ENCODE assay signal across 8 mouse cellular contexts in the genomic region with DNA sequence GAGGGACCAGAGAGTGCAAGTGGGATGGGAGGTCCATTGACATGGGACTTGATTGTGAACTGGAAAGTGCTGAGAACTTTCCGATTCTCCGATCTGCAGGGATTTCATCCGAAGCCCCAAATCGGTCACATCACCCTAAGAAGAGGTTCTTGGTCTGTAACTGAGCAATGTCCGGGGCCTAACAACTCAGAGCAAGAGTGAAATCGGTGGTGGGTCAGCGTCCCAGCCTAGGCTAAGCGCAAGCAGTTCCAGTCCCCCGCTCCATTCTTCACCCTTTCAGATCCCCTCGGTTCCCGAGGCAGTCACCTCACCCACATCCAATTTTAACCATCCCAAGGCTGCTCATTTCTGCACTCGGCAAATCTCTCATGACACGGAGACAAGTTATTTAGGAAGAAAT. TPM values are rescaled to one million over a fixed set of nuclear protein-coding genes. Genes with fewer than 3 reads are reported as not detected.
A peak's percentile ranks its signal among the peaks of the same experiment; 100 is the strongest.
DNase-seq lines count a peak whose midpoint lies in the region; ATAC-seq lines count a peak whose summit lies in the region.

No protein-coding gene starts in this region.

- no peaks in the 10 kb centered on the region for H3K36me3 ChIP-seq in heart, embryonic 13.5 days
- H3K36me3 ChIP-seq in intestine, embryonic 15.5 days = no peaks in the 10 kb centered on the region
- H3K36me3 ChIP-seq in midbrain, embryonic 12.5 days = no peaks in the 10 kb centered on the region

- no peaks in the 10 kb centered on the region for H3K27me3 ChIP-seq in heart, embryonic 13.5 days (replicated peaks)
- H3K27me3 ChIP-seq in intestine, embryonic 15.5 days (replicated peaks) = no peaks in the 10 kb centered on the region
- H3K27me3 ChIP-seq in midbrain, embryonic 12.5 days = peaks cover 8% of the 10 kb centered on the region

- peak overlapping the region; percentile 92 for H3K27ac ChIP-seq in heart, embryonic 13.5 days (replicated peaks)
- peak overlapping the region; percentile 80 for H3K27ac ChIP-seq in intestine, embryonic 15.5 days
- H3K27ac ChIP-seq in midbrain, embryonic 12.5 days (replicated peaks) = peak overlapping the region; percentile 88

- ATAC-seq in heart, embryonic 13.5 days (ENCODE audit: extremely low read depth, insufficient number of reproducible peaks, low FRiP score, low TSS enrichment) = no peak
- no peak for ATAC-seq in intestine, embryonic 15.5 days
- ATAC-seq in midbrain, embryonic 12.5 days (ENCODE audit: low FRiP score, low read depth) = no peak; the same call in 1 of the 2 replicates

- H3K4me3 ChIP-seq in heart, embryonic 13.5 days = peak overlapping the region; percentile 69
- peak overlapping the region; percentile 54 for H3K4me3 ChIP-seq in intestine, embryonic 15.5 days (replicated peaks)
- H3K4me3 ChIP-seq in midbrain, embryonic 12.5 days = peak overlapping the region; percentile 65

- H3K9ac ChIP-seq in heart, embryonic 13.5 days = peak overlapping the region; percentile 92
- H3K9ac ChIP-seq in intestine, embryonic 15.5 days = peak overlapping the region; percentile 66
- peak overlapping the region; percentile 79 for H3K9ac ChIP-seq in midbrain, embryonic 12.5 days (replicated peaks)

- no peak for DNase-seq in heart, postnatal 25 days (ENCODE audit: low spot score)
- DNase-seq in embryo, embryonic 11 days = peak; percentile 63
- no peak for DNase-seq in c-Kit-positive CD71-positive TER-119-positive erythroid progenitor cells, embryonic 14.5 days (ENCODE audit: low spot score)
- DNase-seq in frontal cortex, postnatal 36 days (ENCODE audit: low spot score in 2 of 2) = no peak
- DNase-seq in layer of hippocampus, adult 9-10 months (ENCODE audit: low spot score) = no peak

- H3K4me1 ChIP-seq in heart, embryonic 13.5 days = peaks cover 56% of the 10 kb centered on the region
- peaks cover 32% of the 10 kb centered on the region for H3K4me1 ChIP-seq in intestine, embryonic 15.5 days (replicated peaks)
- H3K4me1 ChIP-seq in midbrain, embryonic 12.5 days = peaks cover 45% of the 10 kb centered on the region

- 2% methylated on average over 13 of the region's 13 CpGs for WGBS in heart, embryonic 13.5 days
- 2% methylated on average over 13 of the region's 13 CpGs for WGBS in intestine, embryonic 15.5 days
- WGBS in midbrain, embryonic 12.5 days = under 1% methylated on average over 13 of the region's 13 CpGs

- no peaks in the 10 kb centered on the region for H3K9me3 ChIP-seq in heart, embryonic 13.5 days
- no peaks in the 10 kb centered on the region for H3K9me3 ChIP-seq in intestine, embryonic 15.5 days
- H3K9me3 ChIP-seq in midbrain, embryonic 12.5 days = no peaks in the 10 kb centered on the region

- H3K4me2 ChIP-seq in heart, embryonic 13.5 days = peak overlapping the region; percentile 81
- H3K4me2 ChIP-seq in intestine, embryonic 15.5 days (replicated peaks) = peak overlapping the region; percentile 83
- H3K4me2 ChIP-seq in midbrain, embryonic 12.5 days (replicated peaks) = peak overlapping the region; percentile 86

- intact Hi-C loops in heart, postnatal 25 days (cut with DNase I) = loop anchor here (2.0 kb wide), 1 partner anchor 19 kb away; a partner anchor contains a TSS

RNA-seq across cellular contexts. Expression of a gene that starts 0.5 kb away (rescaled TPM):
- polyA plus RNA-seq in heart, embryonic 13.5 days (2015; fragmentation: Nextera tagmentation; extraction: Ambion mirVana) = 28.4 and 31.3 TPM in 2 replicates
- 1 to 10 TPM; 4.4 to 9.8 TPM for total RNA-seq in heart, postnatal 25 days (2021)
- polyA plus RNA-seq in intestine, embryonic 15.5 days (2015; fragmentation: Nextera tagmentation; extraction: Ambion mirVana) = 43.7 and 47.6 TPM in 2 replicates
- polyA plus RNA-seq in midbrain, embryonic 12.5 days (2016; fragmentation: Nextera tagmentation; extraction: Ambion mirVana) = 45.1 and 48.3 TPM in 2 replicates

RNA-seq across cellular contexts. Expression of a gene that starts 10.6 kb away (rescaled TPM):
- 9.7 and 10.3 TPM in 2 replicates for polyA plus RNA-seq in heart, embryonic 13.5 days (2015; fragmentation: Nextera tagmentation; extraction: Ambion mirVana)
- 10 to 100 TPM; 14.4 to 16.4 TPM for total RNA-seq in heart, postnatal 25 days (2021)
- polyA plus RNA-seq in intestine, embryonic 15.5 days (2015; fragmentation: Nextera tagmentation; extraction: Ambion mirVana) = 8.6 and 8.9 TPM in 2 replicates
- 13.3 and 16.3 TPM in 2 replicates for polyA plus RNA-seq in midbrain, embryonic 12.5 days (2016; fragmentation: Nextera tagmentation; extraction: Ambion mirVana)

RNA-seq across cellular contexts. Expression of a gene that starts 18.2 kb away (rescaled TPM):
- polyA plus RNA-seq in heart, embryonic 13.5 days (2015; fragmentation: Nextera tagmentation; extraction: Ambion mirVana) = 79.5 and 82.1 TPM in 2 replicates
- total RNA-seq in heart, postnatal 25 days (2021) = 10 to 100 TPM; 59.6 to 65.7 TPM
- 61.8 and 64.2 TPM in 2 replicates for polyA plus RNA-seq in intestine, embryonic 15.5 days (2015; fragmentation: Nextera tagmentation; extraction: Ambion mirVana)
- polyA plus RNA-seq in midbrain, embryonic 12.5 days (2016; fragmentation: Nextera tagmentation; extraction: Ambion mirVana) = 123 and 131 TPM in 2 replicates

RNA-seq across cellular contexts. Expression of a gene that starts 24.6 kb away (rescaled TPM):
- 78.4 and 83.0 TPM in 2 replicates for polyA plus RNA-seq in heart, embryonic 13.5 days (2015; fragmentation: Nextera tagmentation; extraction: Ambion mirVana)
- total RNA-seq in heart, postnatal 25 days (2021) = 1 to 10 TPM in 1 of 2 experiments, under 1 TPM in 1; 0.62 to 1.2 TPM
- polyA plus RNA-seq in intestine, embryonic 15.5 days (2015; fragmentation: Nextera tagmentation; extraction: Ambion mirVana) = 133 and 135 TPM in 2 replicates
- polyA plus RNA-seq in midbrain, embryonic 12.5 days (2016; fragmentation: Nextera tagmentation; extraction: Ambion mirVana) = 139 and 142 TPM in 2 replicates

RNA-seq across cellular contexts. Expression of a gene that starts 24.9 kb away (rescaled TPM):
- 8.6 and 9.0 TPM in 2 replicates for polyA plus RNA-seq in heart, embryonic 13.5 days (2015; fragmentation: Nextera tagmentation; extraction: Ambion mirVana)
- 10 to 100 TPM; 32.3 to 61.0 TPM for total RNA-seq in heart, postnatal 25 days (2021)
- 11.9 and 15.6 TPM in 2 replicates for polyA plus RNA-seq in intestine, embryonic 15.5 days (2015; fragmentation: Nextera tagmentation; extraction: Ambion mirVana)
- 9.8 and 10.9 TPM in 2 replicates for polyA plus RNA-seq in midbrain, embryonic 12.5 days (2016; fragmentation: Nextera tagmentation; extraction: Ambion mirVana)
